Mouse (Mus musculus) large intestine, adult 2 months (tissue): Measurements from ENCODE around the gene Elf3. TPM values are rescaled to one million over a fixed set of nuclear protein-coding genes. Genes with fewer than 3 reads are reported as not detected.
"Not testable (repeated sequence)": the region's sequence is repeated elsewhere in the genome, so short reads cannot be mapped to it uniquely, and the experiment has no call there.

Experiments used
- DNase-seq: peaks from one replicate; pipeline ENCODE4 v3.0.0-alpha.2; 2012; ENCODE audit warnings: low read depth, low spot score
- WGBS: fragments of 180-500 bp; shearing (Covaris S2); methylation state at CpG from one replicate; pipeline ENCODE4 v1.1.7; 2018; 5-methylcytosine and 5-hydroxymethylcytosine counted together
- polyA plus RNA-seq: library from polyadenylated mRNA; depleted of rRNA; stranded (reverse); fragments of >200 nt; gene quantifications from 2 replicates; pipeline ENCODE4 v1.2.3, GENCODE M21; 2012

Gene Elf3
- polyA plus RNA-seq, 1 experiment: 322 TPM

- DNase-seq: no peak
- 89% methylated on average over 8 of the region's 8 CpGs for WGBS
Observed at GRCm38 (mm10) chr1:135244014-135244413, 14.4 kb downstream of the Elf3 start.

GRCm38 (mm10) chr1:135240206-135240605 lies 18.2 kb downstream of the Elf3 start:
- not testable (repeated sequence) for DNase-seq
- WGBS: 83% methylated on average over 4 of the region's 4 CpGs

GRCm38 (mm10) chr1:135237131-135237851 lies 21.1 kb downstream of the Elf3 start:
- DNase-seq: no peak
- 40% methylated on average over 12 of the region's 12 CpGs for WGBS

GRCm38 (mm10) chr1:135234771-135235170 lies 23.6 kb downstream of the Elf3 start:
- whole genome bisulfite sequencing: 83% methylated on average over 12 of the region's 12 CpGs
- DNase-seq: no peak

- DNase-seq: no peak
- WGBS: 63% methylated on average over 6 of the region's 6 CpGs
Observed at GRCm38 (mm10) chr1:135233961-135234360, 24.4 kb downstream of the Elf3 start.

- 82% methylated on average over 20 of the region's 20 CpGs for WGBS
- DNase-seq: not testable (repeated sequence)
Observed at GRCm38 (mm10) chr1:135231878-135232277, 26.5 kb downstream of the Elf3 start.

- no peak for DNase-seq
Observed at GRCm38 (mm10) chr1:135227339-135227950, 30.9 kb downstream of the Elf3 start.

GRCm38 (mm10) chr1:135224981-135225604 lies 33.3 kb downstream of the Elf3 start:
- no peak for DNase-seq
- 14% methylated on average over 6 of the region's 6 CpGs for WGBS

More at GRCm38 (mm10) chr1:135227339-135227950, 30.9 kb downstream of the Elf3 start:
- WGBS: 23% methylated on average over 13 of the region's 13 CpGs

GRCm38 (mm10) chr1:135224147-135224546 lies 34.2 kb downstream of the Elf3 start:
- no peak for DNase-seq
- 31% methylated on average over 3 of the region's 3 CpGs for WGBS

GRCm38 (mm10) chr1:135217607-135218233 lies 40.6 kb downstream of the Elf3 start:
- 27% methylated on average over 13 of the region's 13 CpGs for WGBS
- no peak for DNase-seq

GRCm38 (mm10) chr1:135213772-135214640 lies 44.4 kb downstream of the Elf3 start:
- DNase-seq: peak; percentile 79
- 39% methylated on average over 9 of the region's 9 CpGs for WGBS

GRCm38 (mm10) chr1:135210421-135210820 lies 47.9 kb downstream of the Elf3 start:
- DNase-seq: no peak
- 10% methylated on average over 5 of the region's 5 CpGs for WGBS

GRCm38 (mm10) chr1:135208716-135209115 lies 49.7 kb downstream of the Elf3 start:
- 33% methylated on average over 9 of the region's 9 CpGs for WGBS
- DNase-seq: no peak

GRCm38 (mm10) chr1:135206586-135207339 lies 51.6 kb downstream of the Elf3 start:
- DNase-seq: no peak
- 94% methylated on average over 14 of the region's 14 CpGs for WGBS

- DNase-seq: no peak
- 38% methylated on average over 4 of the region's 4 CpGs for WGBS
Observed at GRCm38 (mm10) chr1:135205257-135205656, 53.1 kb downstream of the Elf3 start.

- 27% methylated on average over 12 of the region's 12 CpGs for WGBS
- no peak for DNase-seq
Observed at GRCm38 (mm10) chr1:135204196-135205126, 53.9 kb downstream of the Elf3 start.
